In the genomic region with DNA sequence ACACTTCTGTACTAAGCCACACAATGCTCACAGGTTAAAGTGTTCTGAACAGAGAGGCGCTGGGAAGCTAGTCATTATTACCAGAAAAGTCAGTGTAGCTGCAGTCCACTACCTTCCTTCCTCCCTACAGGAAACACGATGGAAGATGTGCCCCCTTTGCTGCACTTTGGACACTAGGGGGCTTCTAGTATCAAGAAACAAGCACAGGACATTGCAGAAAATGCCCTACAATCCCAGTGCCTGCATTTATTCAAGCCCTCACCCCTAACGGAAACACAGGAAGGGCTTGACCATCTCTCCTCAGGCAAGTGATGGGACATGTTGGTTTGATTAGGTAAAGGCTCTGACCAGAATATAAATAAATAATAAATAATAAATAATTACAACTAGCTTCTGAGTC, we compare ENCODE assay signal across 9 mouse cellular contexts. TPM values are rescaled to one million over a fixed set of nuclear protein-coding genes. Genes with fewer than 3 reads are reported as not detected.
DNase-seq lines count a peak whose midpoint lies in the region; ATAC-seq and TF ChIP-seq lines count a peak whose summit lies in the region.
"Had no signal": no experiment of that assay in that cellular context is flagged by ENCODE, and none has a peak within 500 bp of the region (broad histone marks: within the 10 kb centered on the region; RNA-seq: fewer than 3 reads in every experiment).

No protein-coding gene starts in this region.

- H3K4me3 ChIP-seq in forebrain, postnatal 0 days (ENCODE audit: low read depth, low read length) = no peak overlapping the region
- no peak overlapping the region for H3K4me3 ChIP-seq in forebrain, embryonic 12.5 days (replicated peaks)
- H3K4me3 ChIP-seq in midbrain, embryonic 12.5 days = no peak overlapping the region
- H3K4me3 ChIP-seq in midbrain, embryonic 16.5 days (ENCODE audit: low read depth, low read length) = no peak overlapping the region
- H3K4me3 ChIP-seq in embryonic facial prominence, embryonic 10.5 days = no peak overlapping the region
- no peak overlapping the region for H3K4me3 ChIP-seq in neural tube, embryonic 14.5 days (ENCODE audit: low read depth, low read length)
- H3K4me3 ChIP-seq in intestine, embryonic 16.5 days (ENCODE audit: low read length) = no peak overlapping the region
- H3K4me3 ChIP-seq: heart, embryonic 15.5 days had no signal

- H3K9ac ChIP-seq in forebrain, postnatal 0 days = no peak overlapping the region
- H3K9ac ChIP-seq in forebrain, embryonic 12.5 days = no peak overlapping the region
- no peak overlapping the region for H3K9ac ChIP-seq in midbrain, embryonic 12.5 days (replicated peaks)
- no peak overlapping the region for H3K9ac ChIP-seq in midbrain, embryonic 16.5 days (ENCODE audit: low read depth, low read length)
- no peak overlapping the region for H3K9ac ChIP-seq in neural tube, embryonic 14.5 days (replicated peaks; ENCODE audit: low read depth, low read length)
- H3K9ac ChIP-seq in intestine, embryonic 16.5 days (ENCODE audit: low read depth, low read length) = no peak overlapping the region
- H3K9ac ChIP-seq: heart, embryonic 15.5 days had no signal

- no peak for ATAC-seq in forebrain, postnatal 0 days
- ATAC-seq in forebrain, embryonic 12.5 days (ENCODE audit: low FRiP score) = no peak
- 0 out of 2 replicates have a peak, but pooled peaks have one; percentile 19 for ATAC-seq in midbrain, embryonic 12.5 days (ENCODE audit: low FRiP score, low read depth)
- ATAC-seq in midbrain, embryonic 16.5 days = no peak
- ATAC-seq in neural tube, embryonic 14.5 days (ENCODE audit: low read depth) = peak; percentile 66; the same call in 1 of the 2 replicates
- no peak for ATAC-seq in intestine, embryonic 16.5 days

- H3K27me3 ChIP-seq in forebrain, postnatal 0 days (ENCODE audit: insufficient read depth, low read length) = no peaks in the 10 kb centered on the region
- peaks cover 3% of the 10 kb centered on the region; the same call in 1 of the 2 replicates for H3K27me3 ChIP-seq in forebrain, embryonic 12.5 days
- H3K27me3 ChIP-seq in midbrain, embryonic 12.5 days = peaks cover 18% of the 10 kb centered on the region; the same call in 1 of the 2 replicates
- H3K27me3 ChIP-seq in midbrain, embryonic 16.5 days (ENCODE audit: control insufficient read depth, insufficient read depth, low read depth, low read length) = no peaks in the 10 kb centered on the region
- H3K27me3 ChIP-seq in embryonic facial prominence, embryonic 10.5 days (replicated peaks; ENCODE audit: low read depth, poor library complexity, severe bottlenecking) = peaks cover 10% of the 10 kb centered on the region; the same call in 1 of the 2 replicates
- no peaks in the 10 kb centered on the region for H3K27me3 ChIP-seq in neural tube, embryonic 14.5 days (ENCODE audit: control insufficient read depth, insufficient read depth, low read length)
- no peaks in the 10 kb centered on the region for H3K27me3 ChIP-seq in intestine, embryonic 16.5 days (replicated peaks; ENCODE audit: control insufficient read depth, insufficient read depth, low read length)
- H3K27me3 ChIP-seq: heart, embryonic 15.5 days had no signal

- no peaks in the 10 kb centered on the region for H3K36me3 ChIP-seq in forebrain, postnatal 0 days (ENCODE audit: insufficient read depth)
- H3K36me3 ChIP-seq in forebrain, embryonic 12.5 days (replicated peaks) = no peaks in the 10 kb centered on the region
- H3K36me3 ChIP-seq in midbrain, embryonic 12.5 days = no peaks in the 10 kb centered on the region
- no peaks in the 10 kb centered on the region for H3K36me3 ChIP-seq in midbrain, embryonic 16.5 days (ENCODE audit: control insufficient read depth, insufficient read depth, low read length)
- no peaks in the 10 kb centered on the region for H3K36me3 ChIP-seq in embryonic facial prominence, embryonic 10.5 days (replicated peaks)
- H3K36me3 ChIP-seq in neural tube, embryonic 14.5 days (ENCODE audit: control insufficient read depth, insufficient read depth, low read length) = no peaks in the 10 kb centered on the region
- H3K36me3 ChIP-seq in intestine, embryonic 16.5 days (ENCODE audit: control insufficient read depth, insufficient read depth, low read length) = no peaks in the 10 kb centered on the region
- H3K36me3 ChIP-seq: heart, embryonic 15.5 days had no signal

- 21% methylated on average over 3 of the region's 3 CpGs for WGBS in forebrain, postnatal 0 days
- 23% methylated on average over 3 of the region's 3 CpGs for WGBS in forebrain, embryonic 12.5 days
- 18% methylated on average over 3 of the region's 3 CpGs for WGBS in midbrain, embryonic 12.5 days
- 21% methylated on average over 3 of the region's 3 CpGs for WGBS in midbrain, embryonic 16.5 days
- WGBS in embryonic facial prominence, embryonic 10.5 days = 21% methylated on average over 3 of the region's 3 CpGs
- WGBS in neural tube, embryonic 14.5 days = 21% methylated on average over 3 of the region's 3 CpGs
- 25% methylated on average over 3 of the region's 3 CpGs for WGBS in intestine, embryonic 16.5 days

- peak; percentile 46 for DNase-seq in forebrain, postnatal 0 days
- peak; percentile 51 for DNase-seq in embryonic facial prominence, embryonic 10.5 days (ENCODE audit: low spot score)
- DNase-seq in urinary bladder, adult 18-20 months (ENCODE audit: low spot score in 2 of 2) = no peak

- no peaks in the 10 kb centered on the region for H3K4me1 ChIP-seq in forebrain, postnatal 0 days (ENCODE audit: insufficient read depth)
- H3K4me1 ChIP-seq in forebrain, embryonic 12.5 days = no peaks in the 10 kb centered on the region
- H3K4me1 ChIP-seq in midbrain, embryonic 12.5 days = no peaks in the 10 kb centered on the region
- no peaks in the 10 kb centered on the region for H3K4me1 ChIP-seq in midbrain, embryonic 16.5 days (ENCODE audit: control insufficient read depth, insufficient read depth, low read length)
- peaks cover 3% of the 10 kb centered on the region for H3K4me1 ChIP-seq in embryonic facial prominence, embryonic 10.5 days
- no peaks in the 10 kb centered on the region for H3K4me1 ChIP-seq in neural tube, embryonic 14.5 days (ENCODE audit: control insufficient read depth, insufficient read depth, low read length)
- H3K4me1 ChIP-seq in intestine, embryonic 16.5 days (ENCODE audit: control insufficient read depth, insufficient read depth, low read length) = no peaks in the 10 kb centered on the region

- H3K4me2 ChIP-seq in forebrain, postnatal 0 days (ENCODE audit: low read depth) = no peak overlapping the region
- no peak overlapping the region for H3K4me2 ChIP-seq in forebrain, embryonic 12.5 days
- H3K4me2 ChIP-seq in midbrain, embryonic 12.5 days (replicated peaks) = no peak overlapping the region
- no peak overlapping the region for H3K4me2 ChIP-seq in midbrain, embryonic 16.5 days (ENCODE audit: low read length)
- no peak overlapping the region for H3K4me2 ChIP-seq in neural tube, embryonic 14.5 days (ENCODE audit: low read depth, low read length)
- no peak overlapping the region for H3K4me2 ChIP-seq in intestine, embryonic 16.5 days (ENCODE audit: low read depth, low read length)
- H3K4me2 ChIP-seq: heart, embryonic 15.5 days had no signal

- peak; percentile 79 for TF ChIP-seq CTCF in forebrain, postnatal 0 days (IDR thresholded peaks at IDR 0.05; ENCODE audit: low read depth)

- no peak overlapping the region for H3K27ac ChIP-seq in forebrain, postnatal 0 days (ENCODE audit: low read depth, low read length)
- H3K27ac ChIP-seq in forebrain, embryonic 12.5 days = no peak overlapping the region
- H3K27ac ChIP-seq in midbrain, embryonic 12.5 days (replicated peaks) = no peak overlapping the region
- no peak overlapping the region for H3K27ac ChIP-seq in midbrain, embryonic 16.5 days (ENCODE audit: low read length)
- no peak overlapping the region for H3K27ac ChIP-seq in embryonic facial prominence, embryonic 10.5 days (replicated peaks)
- H3K27ac ChIP-seq in neural tube, embryonic 14.5 days (ENCODE audit: low read depth, low read length) = no peak overlapping the region
- H3K27ac ChIP-seq in intestine, embryonic 16.5 days (ENCODE audit: low read length) = no peak overlapping the region
- H3K27ac ChIP-seq: heart, embryonic 15.5 days had no signal

- H3K9me3 ChIP-seq in forebrain, postnatal 0 days (ENCODE audit: low read length) = no peaks in the 10 kb centered on the region
- H3K9me3 ChIP-seq in forebrain, embryonic 12.5 days = no peaks in the 10 kb centered on the region
- H3K9me3 ChIP-seq in midbrain, embryonic 12.5 days = no peaks in the 10 kb centered on the region
- H3K9me3 ChIP-seq in midbrain, embryonic 16.5 days (replicated peaks; ENCODE audit: control insufficient read depth, low read length, poor library complexity, severe bottlenecking) = no peaks in the 10 kb centered on the region
- no peaks in the 10 kb centered on the region for H3K9me3 ChIP-seq in embryonic facial prominence, embryonic 10.5 days
- no peaks in the 10 kb centered on the region for H3K9me3 ChIP-seq in neural tube, embryonic 14.5 days (ENCODE audit: control insufficient read depth, low read length)
- H3K9me3 ChIP-seq in intestine, embryonic 16.5 days (ENCODE audit: control insufficient read depth, low read length) = no peaks in the 10 kb centered on the region
- H3K9me3 ChIP-seq: heart, embryonic 15.5 days had no signal

RNA-seq across cellular contexts. Expression of gene Lhfp, which starts 7.9 kb away (rescaled TPM):
- total RNA-seq in forebrain, postnatal 0 days (2014; rRNA removed) = 44.7 and 48.0 TPM in 2 replicates
- 60.8 and 74.1 TPM in 2 replicates for polyA plus RNA-seq in forebrain, postnatal 0 days (2015; fragmentation: Nextera tagmentation; extraction: Ambion mirVana)
- 28.9 and 33.4 TPM in 2 replicates for polyA plus RNA-seq in forebrain, embryonic 12.5 days (2016; fragmentation: Nextera tagmentation; extraction: Ambion mirVana)
- polyA plus RNA-seq in midbrain, embryonic 12.5 days (2016; fragmentation: Nextera tagmentation; extraction: Ambion mirVana) = 41.9 and 49.4 TPM in 2 replicates
- polyA plus RNA-seq in midbrain, embryonic 16.5 days (2015; fragmentation: Nextera tagmentation; extraction: Ambion mirVana) = 58.5 and 64.1 TPM in 2 replicates
- 20.6 and 26.1 TPM in 2 replicates for polyA plus RNA-seq in embryonic facial prominence, embryonic 10.5 days (2016; fragmentation: Nextera tagmentation; extraction: Ambion mirVana)
- polyA plus RNA-seq in neural tube, embryonic 14.5 days (2014; fragmentation: Nextera tagmentation; extraction: Ambion mirVana) = 34.9 and 51.0 TPM in 2 replicates
- polyA plus RNA-seq in intestine, embryonic 16.5 days (2015; fragmentation: Nextera tagmentation; extraction: Ambion mirVana) = 39.3 and 39.6 TPM in 2 replicates

RNA-seq across cellular contexts. Expression of gene Cog6, which starts 16.4 kb away (rescaled TPM):
- 42.8 and 44.9 TPM in 2 replicates for total RNA-seq in forebrain, postnatal 0 days (2014; rRNA removed)
- 28.3 and 31.3 TPM in 2 replicates for polyA plus RNA-seq in forebrain, postnatal 0 days (2015; fragmentation: Nextera tagmentation; extraction: Ambion mirVana)
- polyA plus RNA-seq in forebrain, embryonic 12.5 days (2016; fragmentation: Nextera tagmentation; extraction: Ambion mirVana) = 53.2 and 57.5 TPM in 2 replicates
- polyA plus RNA-seq in midbrain, embryonic 12.5 days (2016; fragmentation: Nextera tagmentation; extraction: Ambion mirVana) = 58.6 and 58.7 TPM in 2 replicates
- polyA plus RNA-seq in midbrain, embryonic 16.5 days (2015; fragmentation: Nextera tagmentation; extraction: Ambion mirVana) = 60.0 and 66.4 TPM in 2 replicates
- polyA plus RNA-seq in embryonic facial prominence, embryonic 10.5 days (2016; fragmentation: Nextera tagmentation; extraction: Ambion mirVana) = 37.1 and 39.7 TPM in 2 replicates
- 57.7 and 62.4 TPM in 2 replicates for polyA plus RNA-seq in neural tube, embryonic 14.5 days (2014; fragmentation: Nextera tagmentation; extraction: Ambion mirVana)
- 37.5 and 40.4 TPM in 2 replicates for polyA plus RNA-seq in intestine, embryonic 16.5 days (2015; fragmentation: Nextera tagmentation; extraction: Ambion mirVana)

Comparison
In these comparisons a context has a peak if more than half of its experiments do, and no peak if none do; other contexts are left out.
1. ATAC-seq: peak in midbrain, embryonic 12.5 days (single experiment) and neural tube, embryonic 14.5 days (single experiment); none in forebrain, postnatal 0 days (single experiment), forebrain, embryonic 12.5 days (single experiment), midbrain, embryonic 16.5 days (single experiment) and intestine, embryonic 16.5 days (single experiment).
2. DNase-seq: peak in forebrain, postnatal 0 days (single experiment) and embryonic facial prominence, embryonic 10.5 days (single experiment); none in urinary bladder, adult 18-20 months (0 of 2).